Mouse (Mus musculus) right cerebral cortex, postnatal 10 days (tissue): Measurements from ENCODE around the gene Ranbp9.
A peak's percentile ranks its signal among the peaks of the same experiment; 100 is the strongest.
"Not testable (repeated sequence)": the region's sequence is repeated elsewhere in the genome, so short reads cannot be mapped to it uniquely, and the experiment has no call there.

ENCODE experiments used
- DNase-seq, 2 experiments: peaks; one replicate each; pipeline ENCODE4 v3.0.0; 2021; ENCODE audit warnings: low spot score in 2 of 2

Ranbp9 gene

DNA sequence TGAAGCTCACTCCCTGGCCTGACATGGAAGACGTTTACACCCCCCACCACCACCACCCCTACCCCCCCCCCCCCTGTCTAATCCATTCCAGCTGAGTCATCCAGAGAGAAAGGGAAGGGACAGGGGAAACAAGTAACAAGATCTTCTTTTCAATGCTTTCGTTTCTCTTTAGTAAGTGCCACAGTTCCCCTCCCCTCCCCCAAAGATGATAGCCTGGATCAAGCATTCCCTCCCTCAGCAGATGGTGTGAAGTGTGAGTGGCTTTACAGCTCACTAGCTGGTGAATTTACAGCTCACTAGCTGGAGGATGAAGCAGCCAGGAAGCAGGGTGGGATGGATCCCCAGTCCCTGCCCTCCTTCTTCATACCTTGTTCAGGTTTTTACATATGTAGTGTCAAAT is 15.6 kb upstream of the Ranbp9 start:
- DNase-seq = no peak

DNA sequence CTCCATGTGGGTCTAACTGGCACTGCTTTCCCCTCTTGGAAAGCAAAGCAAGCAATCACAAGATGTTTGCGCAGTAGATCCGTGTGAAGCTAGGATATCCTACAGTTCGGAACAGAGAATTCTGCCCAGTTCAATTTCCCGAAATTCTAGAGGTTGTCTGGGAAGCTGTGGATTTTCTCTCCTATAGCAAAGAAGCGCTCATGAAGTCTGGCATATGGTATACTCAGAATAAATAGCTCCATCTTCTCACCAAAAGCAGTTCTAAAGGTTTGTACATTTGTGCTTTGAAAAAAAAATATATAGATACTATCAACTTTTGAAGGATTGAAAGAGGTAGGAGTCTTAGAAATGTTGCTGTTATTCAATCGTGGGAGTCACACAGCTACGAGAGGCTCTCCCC is 14.6 kb upstream of the Ranbp9 start:
- no peak for DNase-seq

DNA sequence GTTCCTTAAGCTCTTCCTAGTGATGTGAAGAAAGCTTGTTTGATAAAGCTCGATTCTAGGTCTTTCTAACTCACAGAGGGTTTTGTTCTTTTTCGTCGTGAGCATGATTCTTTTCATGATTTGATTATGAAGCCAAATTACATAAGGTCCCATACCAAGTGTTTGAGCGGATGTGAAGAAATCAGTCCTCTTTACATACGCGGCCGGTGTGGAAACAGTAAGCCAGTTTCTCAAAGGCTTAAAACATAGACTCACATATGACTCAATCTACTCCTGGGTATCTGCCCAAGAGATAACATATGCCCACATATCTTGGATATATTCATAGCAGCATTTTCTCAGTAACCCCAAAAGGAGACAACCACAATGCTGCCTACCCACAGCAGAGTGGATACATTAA is 12.6 kb upstream of the Ranbp9 start:
- DNase-seq = no peak

DNA sequence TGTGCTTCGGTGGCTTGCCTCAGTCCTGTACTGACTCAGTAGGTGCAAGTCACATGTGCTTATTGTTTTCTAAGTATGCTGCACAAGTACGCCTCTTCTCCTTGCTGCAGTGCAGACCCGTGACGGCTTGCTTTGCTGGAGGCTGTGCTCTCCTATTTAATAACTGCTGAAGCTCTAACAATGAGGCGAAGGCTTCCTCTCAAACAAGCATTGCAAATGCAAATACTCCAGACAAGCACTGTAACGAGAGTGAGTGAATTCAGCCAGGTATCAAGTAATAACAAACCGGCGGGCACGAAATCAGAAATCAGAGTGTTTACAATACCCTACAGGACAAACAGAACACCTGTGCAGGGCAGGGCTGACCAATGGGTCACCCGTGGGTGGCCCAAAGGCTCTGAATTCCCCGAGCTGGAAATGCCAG is 12.0 kb upstream of the Ranbp9 start:
- no peak for DNase-seq

DNA sequence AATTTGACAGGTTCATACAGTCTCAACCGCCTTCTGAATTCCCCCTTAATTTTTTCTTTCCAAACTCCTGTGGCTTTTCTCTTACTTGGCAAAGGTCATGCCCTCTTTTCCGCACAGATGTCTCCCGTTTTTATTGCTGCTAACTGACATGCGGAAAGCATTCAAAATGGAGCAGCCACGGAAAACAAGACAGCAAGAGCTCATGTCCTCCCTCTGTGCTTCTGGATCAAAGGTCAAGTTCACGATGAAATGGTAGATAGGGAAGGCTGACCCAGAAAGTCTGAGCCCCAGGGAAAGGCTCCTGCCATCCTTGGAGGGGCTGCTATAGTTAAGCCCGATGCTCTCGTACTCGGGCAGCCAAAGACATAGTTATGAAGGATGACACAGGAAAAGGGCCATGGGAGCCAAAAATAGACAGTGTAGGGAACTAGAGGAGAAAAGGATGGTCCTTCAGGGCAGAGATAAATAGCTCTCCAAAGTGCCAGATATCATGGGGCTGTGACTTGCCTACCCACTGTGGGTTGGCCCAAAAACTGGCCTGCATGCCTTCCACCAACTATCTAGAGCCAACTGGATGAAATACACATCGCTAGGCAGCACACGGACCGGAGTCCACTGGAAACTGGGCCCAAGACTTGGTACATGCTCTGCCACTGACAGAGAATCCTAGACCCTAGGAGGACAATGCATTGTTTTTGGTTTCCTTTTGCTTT is 5.6 kb upstream of the Ranbp9 start:
- no peak for DNase-seq

DNA sequence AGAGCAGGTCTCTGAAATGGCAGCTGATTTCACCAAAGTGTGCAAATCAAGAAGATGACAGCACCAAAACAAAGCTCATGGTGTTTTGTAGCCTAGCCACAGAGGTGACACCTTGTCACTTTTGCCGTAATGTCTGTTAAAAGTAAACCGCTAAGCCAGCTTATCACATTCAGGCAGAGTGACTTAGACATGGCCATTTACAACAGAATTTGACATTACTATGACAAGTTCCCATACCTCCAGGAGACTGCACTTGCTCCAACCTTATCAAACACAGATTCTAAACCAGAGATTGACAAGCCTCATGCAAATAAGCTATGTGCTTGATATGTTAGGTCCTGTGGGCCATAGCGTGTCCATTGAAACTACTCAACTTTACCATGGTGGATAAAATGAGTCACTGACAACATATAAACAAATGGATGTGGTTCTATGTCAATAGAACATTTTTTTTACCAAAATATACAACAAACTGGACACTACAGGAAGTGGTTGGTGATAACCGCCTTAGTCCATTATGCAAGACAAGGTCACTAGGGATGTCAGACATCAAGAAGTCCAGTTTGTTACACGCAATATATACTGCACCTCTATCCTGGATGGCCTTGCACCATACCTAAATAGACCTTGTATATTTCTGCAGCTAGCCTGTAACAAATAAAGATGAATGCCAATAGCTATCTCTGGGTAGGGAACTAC is 4.3 kb upstream of the Ranbp9 start:
- DNase-seq = no peak

DNA sequence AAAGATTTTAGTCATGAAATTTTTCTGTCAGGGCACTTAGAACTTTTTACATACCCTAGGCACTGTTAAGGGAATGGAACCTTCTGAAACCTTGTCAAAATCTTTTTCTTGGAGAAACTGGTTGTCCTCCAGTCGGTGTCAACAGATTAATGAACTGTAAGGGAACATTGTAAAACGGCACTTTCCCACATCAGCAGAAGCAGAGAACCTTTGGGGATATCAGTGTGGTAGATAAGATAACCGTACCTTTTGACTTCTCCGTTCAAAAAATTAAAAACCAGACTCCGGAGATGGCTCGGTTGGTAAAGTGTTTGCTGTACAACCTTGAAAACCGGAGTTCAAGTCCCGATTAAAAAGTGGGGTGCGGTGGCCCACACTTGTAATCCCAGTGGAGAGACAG is 1.7 kb upstream of the Ranbp9 start:
- DNase-seq = no peak

DNA sequence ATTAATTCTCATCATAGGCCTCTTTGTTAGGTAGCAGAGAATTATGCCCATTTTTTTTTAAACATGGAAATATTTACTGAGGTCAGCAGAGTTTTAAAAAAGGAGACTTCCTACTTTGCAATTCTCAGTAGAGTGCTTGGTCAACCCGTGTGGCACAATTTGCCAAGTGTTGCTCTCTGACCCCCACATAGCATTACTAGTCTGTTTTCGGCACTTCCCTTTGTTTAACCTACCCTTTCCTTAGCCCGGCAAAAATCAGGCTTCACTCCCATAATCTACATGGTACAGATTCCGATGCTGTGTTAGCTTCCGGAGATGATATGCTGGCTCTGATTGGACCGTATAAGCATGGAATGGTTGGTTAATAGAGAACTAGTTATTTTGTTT is 770 bp upstream of the Ranbp9 start:
- DNase-seq = no peak

DNA sequence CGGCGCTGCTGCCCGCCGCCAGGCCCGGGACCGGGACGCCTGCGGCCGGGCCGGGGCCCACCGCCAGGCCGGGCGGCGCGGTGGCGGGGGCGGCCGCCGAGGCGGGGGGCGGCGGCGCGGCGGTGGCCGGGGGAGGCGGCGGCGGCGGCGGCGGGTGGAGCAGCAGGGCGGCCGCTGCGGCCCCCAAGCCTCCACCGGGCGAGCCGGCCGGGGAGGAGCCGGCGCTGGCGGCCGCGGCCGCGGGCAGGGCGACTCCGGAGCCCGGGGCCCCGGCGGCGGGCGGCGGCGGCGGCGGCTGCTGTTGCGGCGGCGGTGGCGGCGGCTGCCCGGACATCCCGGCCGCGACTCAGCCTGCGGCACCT is 506 bp downstream of the Ranbp9 start:
- DNase-seq = no peak

DNA sequence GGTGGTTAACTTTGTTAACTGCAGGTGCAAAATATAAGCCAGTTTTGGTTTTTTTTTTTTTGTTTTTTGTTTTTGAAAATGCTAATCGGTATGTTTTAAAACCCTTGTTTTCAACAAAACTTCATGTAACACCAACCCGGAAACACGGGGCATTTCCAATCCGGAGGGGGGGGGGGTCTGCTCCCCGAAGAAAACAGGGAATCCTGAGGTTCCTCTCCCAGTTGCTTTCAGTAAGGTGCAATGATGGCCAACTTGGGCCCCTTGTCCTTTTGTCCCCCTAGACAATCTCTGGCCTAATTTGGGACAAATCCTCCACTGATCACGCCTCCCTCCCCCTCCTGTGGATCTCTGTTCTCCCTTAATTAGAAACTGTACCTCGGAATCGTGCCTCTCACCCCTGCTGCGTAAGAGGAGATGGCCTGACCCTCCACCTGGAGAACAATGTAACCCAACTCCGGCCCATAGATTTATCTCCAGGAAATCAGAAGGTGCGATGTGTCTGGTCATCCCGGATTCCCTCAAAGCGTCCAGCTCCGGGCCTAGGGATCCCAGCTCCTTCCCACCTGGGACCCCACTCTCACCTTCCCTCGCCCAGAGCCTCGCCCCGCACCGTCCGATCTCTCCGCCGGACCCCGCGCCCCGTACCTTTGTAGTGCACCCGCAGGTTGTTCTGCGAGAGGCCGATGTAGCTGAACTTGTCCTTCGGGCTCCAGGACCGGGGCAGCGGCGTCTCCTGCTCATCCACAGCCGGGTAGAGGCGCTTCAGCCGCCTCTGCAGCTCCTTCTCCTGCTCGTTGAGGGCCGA is 1.1 kb downstream of the Ranbp9 start:
- DNase-seq = peak in 1 of 2 experiments; percentile 44

DNA sequence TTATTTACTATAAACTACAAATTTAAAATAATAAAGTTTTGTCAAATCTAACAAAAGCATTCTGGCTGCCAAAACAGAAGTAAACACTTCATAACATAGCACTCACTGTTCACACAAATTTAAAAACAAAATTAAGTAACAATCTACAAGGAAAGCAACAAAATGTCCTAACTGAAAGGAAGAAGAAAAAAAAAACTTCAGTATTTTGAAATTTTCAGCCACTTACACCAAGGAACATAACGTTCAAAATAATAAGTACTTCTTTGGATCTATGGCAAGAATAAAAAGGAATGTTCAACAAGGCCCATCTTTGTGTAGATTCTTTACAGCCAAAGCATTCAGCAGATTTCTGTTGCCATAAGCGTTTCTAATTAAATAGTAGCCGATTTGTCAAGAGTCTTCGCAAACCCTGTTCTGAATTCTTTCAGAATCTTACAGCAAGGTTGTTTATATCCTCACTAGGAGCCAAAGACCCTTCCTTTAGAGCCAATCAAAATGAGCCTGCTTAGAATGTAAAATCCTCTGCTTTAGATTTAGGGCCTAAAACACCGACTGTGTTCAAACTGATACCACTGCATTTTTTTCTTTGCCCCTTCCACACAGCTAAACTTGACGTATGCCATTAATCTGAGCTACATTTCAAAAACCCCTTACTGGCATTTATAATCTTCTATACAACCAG is 1.9 kb downstream of the Ranbp9 start:
- no peak for DNase-seq

GRCm38 (mm10) chr13:43478586-43478985 is 2.5 kb downstream of the Ranbp9 start:
- DNase-seq = no peak

DNA sequence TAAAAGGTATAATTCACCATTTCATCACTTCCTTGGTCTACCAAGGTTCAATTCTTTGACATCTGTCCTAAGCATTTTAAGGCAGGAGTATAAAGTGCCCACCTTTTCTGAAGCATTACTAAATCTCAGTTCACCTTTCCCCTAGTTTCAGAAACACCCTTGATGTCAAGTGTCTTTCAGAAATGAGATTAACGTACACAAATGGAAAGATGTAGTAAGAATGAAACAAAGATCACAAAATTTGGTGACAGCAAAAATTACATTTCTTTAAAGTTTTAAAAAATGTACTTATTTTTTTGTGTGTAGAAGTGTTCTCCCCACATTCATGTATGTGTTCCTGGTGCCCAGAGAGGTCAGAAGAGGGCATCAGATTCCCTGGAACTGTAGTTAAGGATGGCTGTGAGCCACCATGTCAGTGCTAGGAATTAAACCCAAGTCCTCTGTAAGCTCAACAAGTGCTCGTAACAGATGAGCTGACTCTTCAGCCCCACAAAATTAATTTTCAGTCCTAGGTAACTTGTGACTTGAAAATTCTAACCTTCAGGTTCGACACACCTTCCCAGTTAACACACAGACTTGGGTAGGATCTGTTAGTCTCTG is 3.9 kb downstream of the Ranbp9 start:
- DNase-seq = no peak

DNA sequence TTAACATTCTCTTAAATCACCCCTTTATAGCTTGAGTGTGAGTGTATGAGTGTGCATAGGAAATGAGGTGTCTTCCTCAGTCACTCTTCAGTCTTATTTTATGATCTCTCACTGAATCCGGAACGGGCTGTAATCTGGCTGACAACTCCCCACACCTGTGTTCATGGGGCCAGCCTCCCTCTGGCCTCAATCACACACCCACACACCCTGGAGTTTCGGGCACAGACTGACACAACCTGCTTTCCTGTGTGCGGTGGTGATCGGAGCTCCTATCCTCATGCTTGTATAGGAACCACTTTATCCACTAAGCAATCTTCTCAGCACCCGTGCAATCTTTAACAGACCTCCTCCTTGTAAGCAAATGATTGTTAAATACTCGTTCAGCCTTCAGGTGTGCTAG is 4.9 kb downstream of the Ranbp9 start:
- DNase-seq = no peak

DNA sequence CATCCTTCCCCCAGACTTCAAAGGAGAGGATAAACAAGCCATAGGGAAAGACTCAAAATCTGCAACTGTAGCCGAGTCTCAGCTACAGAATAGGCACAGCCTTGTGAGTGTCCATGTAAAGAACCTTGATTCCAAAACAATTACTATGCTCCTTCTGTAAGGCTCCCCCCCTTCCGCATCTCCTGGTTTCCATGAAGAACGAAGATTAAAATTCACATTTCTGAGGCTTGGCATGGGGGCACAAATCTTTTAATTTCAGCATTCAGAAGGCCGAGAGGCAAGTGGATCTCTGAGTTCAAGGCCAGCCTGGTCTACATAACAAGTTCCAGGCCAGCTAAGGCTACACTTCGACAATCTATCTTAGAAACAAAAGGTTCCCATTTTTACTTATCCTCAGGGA is 6.4 kb downstream of the Ranbp9 start:
- DNase-seq = no peak

DNA sequence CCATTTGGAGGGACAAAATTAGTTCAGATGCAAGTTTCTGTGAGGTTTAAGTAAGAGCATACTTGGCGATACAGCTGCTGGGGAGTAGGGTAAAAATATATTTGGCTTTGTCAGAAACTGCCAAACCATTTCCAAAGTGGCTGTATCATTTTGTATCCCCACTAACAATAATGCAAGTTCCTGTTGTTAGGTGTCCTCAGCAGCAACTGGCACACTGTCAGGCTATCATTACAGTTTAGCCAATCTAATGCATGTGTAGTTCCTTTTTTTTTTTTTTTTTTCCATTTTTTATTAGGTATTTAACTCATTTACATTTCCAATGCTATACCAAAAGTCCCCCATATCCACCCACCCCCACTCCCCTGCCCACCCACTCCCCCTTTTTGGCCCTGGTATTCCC is 9.2 kb downstream of the Ranbp9 start:
- not testable (repeated sequence) for DNase-seq

GRCm38 (mm10) chr13:43469607-43470006 is 11.5 kb downstream of the Ranbp9 start:
- DNase-seq = no peak

- no peak for DNase-seq
Observed at GRCm38 (mm10) chr13:43464605-43465004, 16.5 kb downstream of the Ranbp9 start.

GRCm38 (mm10) chr13:43457161-43457560 is 23.9 kb downstream of the Ranbp9 start:
- DNase-seq = no peak

DNA sequence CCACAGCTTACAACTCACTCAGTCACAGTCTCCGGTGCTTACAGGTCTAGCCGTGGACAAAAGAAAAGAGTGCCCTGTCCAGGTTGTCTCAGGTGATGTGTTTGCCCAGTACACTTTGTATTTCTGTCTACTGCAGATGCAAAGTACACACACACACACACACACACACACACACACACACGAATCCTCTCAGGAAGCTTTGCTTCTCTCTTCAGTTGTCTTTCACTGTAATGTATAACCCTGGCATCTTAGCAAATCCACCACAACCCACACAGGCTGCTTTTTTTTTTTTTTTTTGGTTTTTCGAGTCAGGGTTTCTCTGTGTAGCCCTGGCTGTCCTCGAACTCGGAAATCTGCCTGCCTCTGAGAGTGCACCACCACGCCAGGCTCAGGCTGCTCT is 26.7 kb downstream of the Ranbp9 start:
- no peak for DNase-seq

GRCm38 (mm10) chr13:43452843-43453605 is 28.1 kb downstream of the Ranbp9 start:
- no peak for DNase-seq
